Mouse (Mus musculus) kidney, postnatal 36 days (tissue): ENCODE data around the gene Rbbp4.

Source experiments
- DNase-seq, 2 experiments: peaks; one replicate each; pipeline ENCODE4 v3.0.0; 2021 to 2022; ENCODE audit warnings: mixed read lengths in 2 of 2

Rbbp4 gene

GRCm38 (mm10) chr4:129289671-129290070, 45.5 kb downstream of the Rbbp4 start:
- no peak for DNase-seq

DNA sequence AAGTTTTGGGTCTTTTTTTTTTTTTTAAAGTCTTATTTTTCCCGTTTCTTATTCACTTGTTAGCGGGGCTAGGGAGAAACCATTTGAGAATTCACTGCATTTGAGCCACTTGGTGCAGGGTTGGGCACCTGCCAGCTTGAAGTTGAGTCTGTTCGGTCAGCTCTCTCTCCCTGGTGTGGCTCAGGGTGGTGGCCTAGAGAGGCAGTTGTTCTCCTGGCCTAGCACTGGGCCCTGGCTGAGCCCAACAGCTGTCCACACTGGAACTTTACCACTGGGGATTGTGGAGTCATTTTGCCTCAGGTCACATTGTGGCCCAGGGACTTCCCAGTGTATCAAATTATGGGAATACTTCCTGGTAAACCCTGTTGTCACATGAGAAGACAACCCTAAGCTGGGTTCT, 47.1 kb downstream of the Rbbp4 start:
- DNase-seq = peak in 1 of 2 experiments; percentile 43

- DNase-seq = peak in 1 of 2 experiments; percentile 64
Observed at GRCm38 (mm10) chr4:129287472-129287981, 47.6 kb downstream of the Rbbp4 start, which contains the start of gene Sync. Gene Sync, plus strand, starts transcription at chr4:129287617.

DNA sequence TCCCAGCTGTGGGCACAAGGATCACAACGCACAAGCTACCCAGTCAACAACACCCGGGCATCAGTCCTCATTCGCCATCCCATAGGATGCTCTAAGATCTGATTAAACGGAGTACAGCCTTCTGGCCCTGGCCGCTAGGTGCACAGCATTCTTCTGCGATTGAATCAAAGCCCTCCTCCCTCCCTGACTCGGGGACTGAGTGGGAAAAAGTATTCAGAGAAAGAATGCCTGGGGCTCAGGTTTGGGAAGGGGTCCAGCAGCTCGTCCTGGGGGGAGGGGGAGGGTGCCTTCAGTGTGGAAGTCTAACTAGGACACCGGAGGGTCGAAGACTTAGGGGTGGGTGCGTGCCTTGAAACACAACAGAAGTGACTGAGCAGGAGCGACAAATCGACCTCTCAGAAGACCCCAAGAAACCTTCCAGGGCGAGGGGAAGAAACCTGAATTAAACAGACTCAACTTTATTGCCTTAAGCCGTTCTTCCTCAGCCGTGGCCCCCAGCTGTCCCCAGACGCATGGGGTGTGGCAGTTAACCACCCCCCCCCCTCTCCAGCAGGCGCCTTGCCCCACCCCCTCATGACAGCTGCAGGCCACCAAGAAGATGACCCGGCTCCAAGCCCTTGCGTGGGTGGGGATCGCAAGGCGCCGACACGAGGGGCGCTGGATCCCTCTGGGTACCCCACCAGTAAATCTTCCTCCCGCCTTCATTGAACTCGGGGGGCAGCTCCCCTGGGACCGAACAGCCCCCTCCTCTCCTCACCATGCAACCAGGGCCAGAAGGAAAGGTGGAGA, 48.3 kb downstream of the Rbbp4 start:
- no peak for DNase-seq

GRCm38 (mm10) chr4:129286001-129286682, 49.0 kb downstream of the Rbbp4 start:
- no peak for DNase-seq

DNA sequence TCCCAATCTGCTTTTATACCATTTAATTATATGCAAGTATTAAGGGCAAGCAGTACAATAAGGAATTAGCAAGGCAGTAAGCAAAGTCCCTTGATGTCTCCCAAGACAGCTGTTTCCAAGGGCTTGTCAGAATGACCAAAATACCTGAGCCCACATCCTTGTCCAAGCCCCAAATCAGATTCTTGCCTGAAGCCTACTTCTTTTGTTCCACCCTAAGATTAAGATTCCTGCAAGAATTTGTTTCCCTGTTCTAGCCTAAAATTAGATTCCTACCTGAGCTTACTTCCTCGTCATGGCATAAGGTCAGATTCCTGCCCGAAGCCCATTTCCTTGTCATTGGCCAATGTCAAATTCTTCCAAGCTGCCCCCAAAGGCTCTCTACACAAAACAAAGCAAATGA, 50.5 kb downstream of the Rbbp4 start:
- DNase-seq = no peak

DNA sequence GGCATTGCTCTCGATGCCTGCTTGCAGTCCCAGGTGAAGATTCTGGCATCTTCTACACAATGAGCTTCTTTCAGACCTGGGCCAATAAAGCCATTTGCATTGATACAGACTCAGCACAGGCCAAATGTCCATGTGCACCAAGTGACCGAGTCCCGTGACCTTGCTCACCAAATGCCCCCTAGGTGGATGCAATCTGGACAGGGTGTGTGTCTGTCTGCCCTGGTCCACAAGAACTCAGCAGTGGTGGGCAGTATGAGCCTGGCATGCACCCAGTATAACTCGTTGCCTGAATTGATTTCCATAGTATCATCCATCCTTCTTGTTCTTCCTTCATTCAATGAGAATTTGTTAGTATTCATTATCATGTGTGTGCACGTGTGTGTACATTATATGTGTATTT, 51.9 kb downstream of the Rbbp4 start:
- DNase-seq = no peak

DNA sequence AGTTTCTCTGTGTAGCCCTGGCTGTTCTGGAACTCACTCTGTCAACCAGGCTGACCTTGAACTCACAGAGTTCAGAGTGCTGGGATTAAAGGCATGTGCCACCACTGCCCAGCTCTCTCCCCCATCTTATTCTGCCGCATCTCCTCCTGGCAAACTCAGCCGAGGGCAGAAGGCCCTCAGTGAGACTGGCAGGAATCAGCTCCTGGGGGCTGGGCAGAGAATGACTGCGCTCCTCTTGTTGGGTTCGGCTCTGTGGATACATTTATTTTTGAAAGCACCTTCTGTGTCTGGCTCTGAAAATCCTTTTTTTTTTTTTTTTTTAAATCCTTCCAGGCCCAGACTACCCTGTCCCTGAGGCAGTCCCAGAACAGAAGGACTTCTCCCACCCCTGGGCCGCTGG, 52.4 kb downstream of the Rbbp4 start:
- no peak for DNase-seq

DNA sequence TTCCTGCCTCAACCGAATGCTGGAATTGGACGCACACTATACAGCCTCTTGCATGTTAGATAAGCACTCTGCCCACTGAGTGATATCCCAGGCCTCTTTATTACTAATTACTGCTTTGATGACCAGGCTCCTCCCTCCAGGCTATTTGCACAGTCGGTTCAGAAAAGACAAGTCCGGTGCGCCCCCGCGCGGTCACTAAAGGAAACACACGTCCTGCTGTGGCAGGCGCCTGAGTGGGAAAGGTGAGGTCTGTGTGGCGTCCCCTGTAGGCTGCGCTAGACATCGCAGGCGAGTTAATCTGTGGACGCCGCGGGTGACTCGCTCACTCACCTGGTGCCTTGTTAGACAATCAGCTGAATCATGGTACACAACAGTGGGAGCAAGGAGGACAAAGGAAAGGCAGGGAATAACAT, 58.7 kb downstream of the Rbbp4 start:
- peak; percentile 97 to 99 for DNase-seq

DNA sequence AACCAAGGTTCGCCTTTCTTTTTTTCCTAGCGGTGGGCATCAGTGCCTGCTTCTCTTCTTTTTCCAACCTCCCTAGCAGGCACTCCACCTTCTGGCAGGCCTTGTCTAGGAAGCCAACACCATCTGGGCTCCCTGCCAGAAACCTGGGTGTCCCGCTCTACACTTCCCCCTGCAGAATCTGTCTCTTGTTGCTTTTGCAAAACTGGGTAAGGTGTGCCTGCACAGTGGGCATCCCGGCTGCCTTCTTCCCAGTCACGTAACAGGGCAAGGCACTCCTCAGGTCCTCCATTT, 62.5 kb downstream of the Rbbp4 start:
- DNase-seq = peak; percentile 80 to 88

DNA sequence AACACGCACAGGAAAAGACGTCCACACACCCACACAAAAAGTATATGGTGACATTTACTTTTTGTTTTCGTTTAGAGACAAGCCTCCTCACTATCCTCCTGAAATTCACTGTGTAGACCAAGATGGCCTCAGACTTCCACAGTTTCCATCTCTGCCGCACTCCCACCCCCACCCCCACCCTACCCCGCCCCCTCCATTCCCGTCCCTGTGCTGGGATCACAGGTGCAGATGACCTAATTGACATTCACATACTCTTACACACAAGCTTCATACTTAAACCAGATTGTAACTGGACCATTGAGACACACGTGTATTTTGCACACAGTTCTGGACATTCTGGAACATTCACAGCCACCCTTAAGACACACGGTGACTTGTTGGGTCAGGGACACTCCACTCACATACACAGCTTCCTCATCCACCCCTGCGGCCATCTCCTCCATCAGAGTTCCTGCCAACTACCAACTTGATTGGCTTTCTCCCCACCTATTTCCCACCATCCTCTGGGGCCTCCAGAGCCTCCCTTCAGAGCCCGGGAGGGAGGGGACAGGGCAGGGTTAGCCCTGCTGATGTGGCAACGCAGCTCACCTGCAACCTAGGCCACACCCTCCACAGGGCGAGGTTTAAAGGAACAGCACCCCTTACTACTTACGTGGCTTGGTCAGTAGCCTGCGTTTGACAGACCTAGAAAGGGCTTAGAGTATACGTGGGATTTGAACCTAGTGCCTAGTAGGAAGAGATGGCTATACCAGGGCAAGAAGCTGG, 63.0 kb downstream of the Rbbp4 start:
- DNase-seq = peak; percentile 85 to 90

- no peak for DNase-seq
Observed at GRCm38 (mm10) chr4:129268698-129269097, 66.5 kb downstream of the Rbbp4 start.

DNA sequence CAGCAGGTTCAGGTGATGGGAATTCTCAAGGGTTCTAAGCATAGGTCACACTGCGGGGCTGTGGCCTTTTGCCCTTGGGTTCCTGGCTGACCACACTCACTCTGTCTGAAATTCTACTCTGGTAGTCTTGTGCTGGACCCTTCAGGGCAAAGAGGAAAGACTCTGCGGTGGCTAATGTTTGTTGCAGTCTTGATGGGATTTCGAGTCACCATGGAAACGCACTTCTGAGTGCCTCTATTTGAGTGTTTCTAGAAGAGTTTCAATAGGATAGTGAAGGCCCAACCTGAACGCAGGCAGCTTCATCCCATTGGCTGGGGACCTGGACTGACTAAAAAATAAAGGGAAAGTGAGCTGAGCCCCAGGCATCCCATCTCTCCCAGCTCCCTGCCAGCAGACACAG, 68.3 kb downstream of the Rbbp4 start:
- DNase-seq = no peak

- no peak for DNase-seq
Observed at GRCm38 (mm10) chr4:129266191-129266590, 69.0 kb downstream of the Rbbp4 start.

GRCm38 (mm10) chr4:129263225-129264021, 71.7 kb downstream of the Rbbp4 start:
- DNase-seq = peak; percentile 66 to 77

GRCm38 (mm10) chr4:129261196-129261595, 74.0 kb downstream of the Rbbp4 start, which contains the start of gene C77080:
Gene C77080, minus strand, starts transcription at chr4:129261404.
- DNase-seq = no peak

GRCm38 (mm10) chr4:129260678-129261077, 74.5 kb downstream of the Rbbp4 start:
- no peak for DNase-seq

- peak in 1 of 2 experiments; percentile 60 for DNase-seq
Observed at GRCm38 (mm10) chr4:129259101-129259500, 76.1 kb downstream of the Rbbp4 start.
